In genomic region chr11:90071747-90072146, GRCm38 (mm10) we compare ENCODE assay signal across 9 mouse cellular contexts. TPM values are rescaled to one million over a fixed set of nuclear protein-coding genes. Genes with fewer than 3 reads are reported as not detected.
DNase-seq lines count a peak whose midpoint lies in the region; ATAC-seq lines count a peak whose summit lies in the region.
"Had no signal": no experiment of that assay in that cellular context is flagged by ENCODE, and none has a peak within 500 bp of the region (broad histone marks: within the 10 kb centered on the region; RNA-seq: fewer than 3 reads in every experiment).

No protein-coding gene starts in this region.

- WGBS in limb, embryonic 15.5 days: 8% methylated on average over 9 of the region's 9 CpGs
- 30% methylated on average over 9 of the region's 9 CpGs for WGBS in stomach, embryonic 15.5 days

- H3K9me3 ChIP-seq in limb, embryonic 15.5 days: no peaks in the 10 kb centered on the region
- H3K9me3 ChIP-seq in stomach, embryonic 15.5 days: no peaks in the 10 kb centered on the region
- H3K9me3 ChIP-seq: neural tube, embryonic 12.5 days had no signal

- H3K9ac ChIP-seq in limb, embryonic 15.5 days: no peak overlapping the region
- no peak overlapping the region for H3K9ac ChIP-seq in stomach, embryonic 15.5 days
- H3K9ac ChIP-seq: neural tube, embryonic 12.5 days had no signal

- no peak overlapping the region for H3K27ac ChIP-seq in limb, embryonic 15.5 days
- no peak overlapping the region for H3K27ac ChIP-seq in stomach, embryonic 15.5 days
- H3K27ac ChIP-seq: neural tube, embryonic 12.5 days had no signal

- no peaks in the 10 kb centered on the region for H3K36me3 ChIP-seq in limb, embryonic 15.5 days
- no peaks in the 10 kb centered on the region for H3K36me3 ChIP-seq in stomach, embryonic 15.5 days
- H3K36me3 ChIP-seq: neural tube, embryonic 12.5 days had no signal

- H3K4me2 ChIP-seq in limb, embryonic 15.5 days: no peak overlapping the region
- H3K4me2 ChIP-seq in stomach, embryonic 15.5 days: no peak overlapping the region
- H3K4me2 ChIP-seq: neural tube, embryonic 12.5 days had no signal

- H3K4me3 ChIP-seq in limb, embryonic 15.5 days: no peak overlapping the region
- H3K4me3 ChIP-seq in stomach, embryonic 15.5 days (replicated peaks): no peak overlapping the region
- H3K4me3 ChIP-seq: neural tube, embryonic 12.5 days had no signal

- peaks cover 6% of the 10 kb centered on the region; the same call in 1 of the 2 replicates for H3K4me1 ChIP-seq in limb, embryonic 15.5 days
- H3K4me1 ChIP-seq in stomach, embryonic 15.5 days: no peaks in the 10 kb centered on the region
- H3K4me1 ChIP-seq: neural tube, embryonic 12.5 days had no signal

- peak; percentile 63; the same call in 1 of the 2 replicates for ATAC-seq in limb, embryonic 15.5 days (ENCODE audit: insufficient number of reproducible peaks, low FRiP score, low TSS enrichment, low read depth)
- ATAC-seq in stomach, embryonic 15.5 days (ENCODE audit: insufficient read depth, low FRiP score, low read depth): peak; percentile 58; the same call in 1 of the 2 replicates

- DNase-seq in adrenal gland, adult 8-10 months: peak; percentile 7
- DNase-seq in adrenal gland, adult 18-20 months (ENCODE audit: low spot score in 2 of 2): no peak
- peak; percentile 5 for DNase-seq in retina, embryonic 14.5 days (ENCODE audit: low spot score)
- no peak for DNase-seq in retina, postnatal 1 day
- DNase-seq in right cerebral cortex, postnatal 14 days: no peak
- DNase-seq in cerebellum, postnatal 10 days: no peak

- H3K27me3 ChIP-seq in limb, embryonic 15.5 days: no peaks in the 10 kb centered on the region
- no peaks in the 10 kb centered on the region for H3K27me3 ChIP-seq in stomach, embryonic 15.5 days (replicated peaks)
- H3K27me3 ChIP-seq: neural tube, embryonic 12.5 days had no signal

RNA-seq across cellular contexts. Expression of gene Tmem100, which starts 41.6 kb away (rescaled TPM):
- total RNA-seq in adrenal gland, adult 8-10 months (2022): 1 to 10 TPM; 1.9 to 3.9 (median 3.3) TPM
- total RNA-seq in adrenal gland, adult 18-20 months (2021): 1 to 10 TPM; 3.9 to 5.9 TPM
- 23.5 and 24.4 TPM in 2 replicates for polyA plus RNA-seq in limb, embryonic 15.5 days (2015; fragmentation: Nextera tagmentation; extraction: Ambion mirVana)
- polyA plus RNA-seq in stomach, embryonic 15.5 days (2015; fragmentation: Nextera tagmentation; extraction: Ambion mirVana): 27.3 and 27.9 TPM in 2 replicates

Comparison
In these comparisons a context has a peak if more than half of its experiments do, and no peak if none do; other contexts are left out.
1. DNase-seq: peak in adrenal gland, adult 8-10 months (single experiment) and retina, embryonic 14.5 days (single experiment); none in adrenal gland, adult 18-20 months (0 of 2), retina, postnatal 1 day (single experiment), right cerebral cortex, postnatal 14 days (single experiment) and cerebellum, postnatal 10 days (0 of 2).